Mouse (Mus musculus) forebrain, embryonic 15.5 days (tissue): Measurements from ENCODE around the gene Lypd6b. TPM values are rescaled to one million over a fixed set of nuclear protein-coding genes. Genes with fewer than 3 reads are reported as not detected.

Experiments used
- ATAC-seq: fragments of 200-750 bp; cut with Nextera tagmentation; replicated peaks from 2 replicates; pipeline ENCODE4 v1.8.0; 2017; ENCODE audit warnings: mild to moderate bottlenecking, moderate TSS enrichment, moderate library complexity
- H3K27ac ChIP-seq: fragments of 300-500 bp; sonication (generic); replicated peaks from 2 replicates; pipeline ENCODE4 v1.5.1; 2015; ENCODE audit warnings: mild to moderate bottlenecking, inconsistent platforms
- H3K27me3 ChIP-seq: fragments of 300-500 bp; sonication (generic); 2 replicates; pipeline ENCODE4 v1.6.1; 2015; ENCODE audit warnings: inconsistent platforms
- H3K36me3 ChIP-seq: fragments of 300-500 bp; sonication (generic); 2 replicates; pipeline ENCODE4 v1.6.1; 2015; ENCODE audit warnings: mild to moderate bottlenecking, inconsistent platforms
- H3K4me1 ChIP-seq: fragments of 300-500 bp; sonication (generic); 2 replicates; pipeline ENCODE4 v1.6.1; 2015; ENCODE audit warnings: inconsistent platforms
- H3K4me2 ChIP-seq: fragments of 300-500 bp; sonication (generic); replicated peaks from 2 replicates; pipeline ENCODE4 v1.6.1; 2015; ENCODE audit warnings: mild to moderate bottlenecking, inconsistent platforms
- H3K4me3 ChIP-seq: fragments of 300-500 bp; sonication (generic); 2 replicates; pipeline ENCODE4 v1.5.1; 2015; ENCODE audit warnings: mild to moderate bottlenecking, inconsistent platforms
- H3K9ac ChIP-seq: fragments of 300-500 bp; sonication (generic); replicated peaks from 2 replicates; pipeline ENCODE4 v1.6.1; 2015; ENCODE audit warnings: mild to moderate bottlenecking, inconsistent platforms
- H3K9me3 ChIP-seq: fragments of 300-500 bp; sonication (generic); 2 replicates; pipeline ENCODE4 v1.6.1; 2016; ENCODE audit warnings: inconsistent platforms
- WGBS: fragments of 180-500 bp; shearing (Covaris S2); methylation state at CpG from one replicate; pipeline ENCODE4 v1.1.7; 2015; ENCODE audit warnings: mixed read lengths; 5-methylcytosine and 5-hydroxymethylcytosine counted together
- polyA plus RNA-seq: library from polyadenylated mRNA; unstranded; fragments of >200 nt; fragmentation: Nextera tagmentation; extraction: Ambion mirVana; gene quantifications from 2 replicates; pipeline ENCODE4 v1.2.1, GENCODE M21; 2015

Gene Lypd6b
- polyA plus RNA-seq, 1 experiment from 2014 or later, result 11.3 TPM

DNA sequence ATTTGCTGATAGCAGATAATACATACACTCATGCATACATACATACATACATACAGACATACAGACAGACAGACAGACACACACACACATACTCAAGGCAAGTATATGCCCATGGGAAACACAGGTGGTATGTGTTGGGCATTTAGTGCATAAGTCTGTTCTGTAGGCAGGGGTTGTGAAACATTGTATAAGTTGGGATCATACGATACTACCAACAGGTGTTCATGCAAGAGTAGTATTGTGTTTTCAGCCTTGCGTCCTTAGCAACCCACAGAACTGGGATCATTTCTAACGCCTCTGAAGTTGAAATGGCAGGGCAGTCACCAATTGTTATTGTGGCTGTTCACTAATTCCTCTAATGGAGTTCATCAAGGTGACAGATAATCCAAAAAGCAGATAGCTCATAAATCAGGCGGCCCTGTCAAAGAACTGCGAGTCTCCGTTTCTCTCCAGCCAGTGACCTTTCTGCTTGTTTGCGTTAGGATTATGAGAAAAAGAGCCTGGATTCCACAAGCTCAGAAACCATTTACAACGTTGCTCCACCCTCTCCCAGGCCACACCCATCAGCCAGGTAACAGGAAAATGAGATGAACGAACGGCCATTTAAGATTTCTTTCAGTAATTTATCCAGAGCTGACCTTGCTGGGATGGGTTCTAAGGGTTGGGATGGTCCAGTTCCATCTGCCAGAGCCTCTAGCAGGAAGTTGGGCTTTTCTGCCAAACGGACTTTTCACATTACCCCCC, 72.9 kb downstream of the Lypd6b start:
- H3K4me1 ChIP-seq, result peaks cover 7% of the 10 kb centered on the region; the same call in 1 of the 2 replicates
- H3K9ac ChIP-seq, result no peak overlapping the region
- no peaks in the 10 kb centered on the region for H3K27me3 ChIP-seq
- H3K9me3 ChIP-seq, result no peaks in the 10 kb centered on the region
- H3K27ac ChIP-seq, result no peak overlapping the region
- no peak overlapping the region for H3K4me2 ChIP-seq
- H3K36me3 ChIP-seq, result no peaks in the 10 kb centered on the region
- WGBS, result 63% methylated on average over 11 of the region's 11 CpGs
- H3K4me3 ChIP-seq, result no peak overlapping the region
- ATAC-seq, result no peak

DNA sequence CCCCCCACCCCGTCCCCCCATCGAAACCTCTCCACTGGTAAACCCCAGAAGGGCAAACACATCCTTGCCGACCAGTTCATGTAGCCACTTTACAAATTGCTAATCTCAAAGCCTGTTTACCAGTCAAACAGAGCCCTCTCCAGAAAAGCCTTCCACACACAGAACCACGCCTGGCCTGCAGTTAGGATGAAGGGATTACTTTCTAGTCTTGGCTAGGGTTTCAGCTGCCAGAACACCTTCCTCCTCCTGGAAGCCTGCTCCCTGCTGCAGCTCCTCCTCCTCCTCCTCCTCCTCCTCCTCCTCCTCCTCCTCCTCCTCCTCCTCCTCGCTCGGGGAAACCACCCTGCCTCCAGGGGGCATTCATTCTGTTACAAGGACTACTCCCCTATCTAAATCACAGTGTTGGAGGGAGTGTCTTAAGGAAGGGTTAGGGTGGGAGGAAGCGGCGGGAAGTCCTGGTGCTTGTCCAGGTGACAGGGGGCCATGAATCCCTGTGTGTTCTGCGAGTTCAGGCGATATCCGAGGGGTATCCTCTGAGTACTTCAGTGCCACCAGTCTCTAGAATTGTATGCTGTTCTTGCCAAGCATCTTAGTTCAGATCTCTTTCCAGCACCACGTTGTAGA, 73.6 kb downstream of the Lypd6b start:
- WGBS, result 42% methylated on average over 10 of the region's 12 CpGs
- no peak for ATAC-seq

DNA sequence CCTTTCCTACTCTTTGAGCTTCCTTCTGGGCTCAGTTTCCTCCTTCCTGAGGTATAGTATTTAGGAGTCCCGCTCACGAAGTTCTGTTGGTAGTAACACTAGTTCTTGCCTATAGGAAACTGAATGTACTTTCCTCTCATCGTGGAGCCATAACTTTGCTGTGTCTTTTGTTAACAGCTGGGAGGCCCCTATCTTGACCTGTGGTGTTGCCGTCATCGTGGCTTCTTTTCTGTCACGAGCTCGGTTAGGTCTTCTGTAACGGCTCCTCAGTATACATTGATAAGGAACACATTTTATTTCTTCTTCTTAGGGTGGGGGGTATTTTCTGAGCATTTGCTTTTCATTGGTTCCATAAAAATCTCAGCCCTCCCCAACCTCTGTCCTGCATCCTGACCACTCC, 74.2 kb downstream of the Lypd6b start:
- WGBS, result 79% methylated on average over 8 of the region's 8 CpGs
- Histone ChIP-seq H3K27me3 (no peaks in the 10 kb centered on the region), H3K9me3 (no peaks in the 10 kb centered on the region), H3K4me3 (no peak overlapping the region), H3K27ac (no peak overlapping the region), H3K4me1 (0 out of 2 replicates have a peak, but pooled peaks cover under 1% of the 10 kb centered on the region), H3K9ac (no peak overlapping the region), H3K36me3 (no peaks in the 10 kb centered on the region), H3K4me2 (no peak overlapping the region)
- no peak for ATAC-seq

More for the DNA sequence above, 73.6 kb downstream of the Lypd6b start:
- H3K9ac ChIP-seq, result no peak overlapping the region
- no peaks in the 10 kb centered on the region for H3K36me3 ChIP-seq
- peaks cover 6% of the 10 kb centered on the region; the same call in 1 of the 2 replicates for H3K4me1 ChIP-seq
- H3K27me3 ChIP-seq, result no peaks in the 10 kb centered on the region
- H3K4me2 ChIP-seq, result no peak overlapping the region
- no peak overlapping the region for H3K4me3 ChIP-seq
- no peaks in the 10 kb centered on the region for H3K9me3 ChIP-seq
- no peak overlapping the region for H3K27ac ChIP-seq

DNA sequence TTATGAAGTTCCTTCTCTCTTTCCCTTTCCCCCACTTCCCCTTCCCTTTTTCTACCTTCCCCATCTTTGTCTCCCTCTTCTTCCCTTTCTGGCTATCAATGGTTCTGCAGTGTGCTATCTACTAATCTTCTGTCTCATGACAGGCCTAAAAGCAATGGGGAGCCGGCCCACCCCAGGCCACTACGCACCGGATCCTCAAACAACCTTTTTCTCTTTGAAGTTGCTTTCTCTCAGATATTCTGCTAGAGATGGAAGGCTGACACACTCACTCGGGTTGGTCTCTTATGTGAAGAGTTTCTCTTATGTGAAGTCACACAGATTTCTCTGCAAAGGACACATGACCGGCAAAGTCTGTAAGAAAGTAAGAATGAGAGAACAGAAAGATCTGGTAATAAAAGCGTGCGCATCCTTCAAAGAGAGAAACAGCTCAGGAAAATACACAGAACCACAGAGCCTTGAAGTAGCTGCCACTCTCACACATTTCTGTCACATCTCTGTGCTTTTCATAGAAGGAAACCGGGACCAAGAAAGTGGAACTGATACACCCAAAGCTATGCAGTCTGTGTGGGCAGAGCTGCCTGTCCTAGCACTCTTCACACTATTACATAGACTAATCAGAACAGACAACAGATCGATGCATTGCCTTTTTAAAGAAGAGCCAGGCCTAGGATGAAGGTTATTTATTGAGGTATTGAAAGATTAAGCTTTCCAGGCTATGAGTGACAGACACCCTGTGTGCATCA, 80.8 kb downstream of the Lypd6b start:
- no peak for ATAC-seq
- Histone ChIP-seq H3K27ac (peak overlapping the region; percentile 67; the same call in 1 of the 2 replicates), H3K4me2 (no peak overlapping the region), H3K4me3 (no peak overlapping the region), H3K27me3 (no peaks in the 10 kb centered on the region), H3K36me3 (no peaks in the 10 kb centered on the region), H3K9ac (no peak overlapping the region), H3K9me3 (no peaks in the 10 kb centered on the region), H3K4me1 (peaks cover 20% of the 10 kb centered on the region)
- 89% methylated on average over 9 of the region's 9 CpGs for whole genome bisulfite sequencing

DNA sequence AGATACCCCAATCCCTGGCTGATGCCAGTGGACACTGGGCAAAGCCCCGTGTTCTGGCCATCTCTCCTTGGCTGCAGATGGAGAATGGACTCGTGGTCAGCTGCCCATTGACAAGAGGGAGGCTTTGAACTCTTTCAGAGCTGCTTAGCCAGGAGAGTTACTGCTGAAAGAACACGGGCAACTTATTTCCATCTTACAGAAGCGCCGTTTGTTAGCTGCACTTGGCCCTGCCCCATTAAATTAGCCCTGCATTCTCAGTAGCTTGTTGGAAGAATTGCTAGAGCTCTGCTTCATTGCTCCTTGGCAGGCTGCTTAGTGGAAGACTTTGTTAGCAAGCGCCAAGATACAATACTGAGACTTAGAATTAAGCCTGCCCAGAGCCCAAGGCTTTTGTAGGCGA, 81.6 kb downstream of the Lypd6b start:
- peaks cover 20% of the 10 kb centered on the region for H3K4me1 ChIP-seq
- H3K4me2 ChIP-seq, result no peak overlapping the region
- 21% methylated on average over 7 of the region's 7 CpGs for WGBS
- no peaks in the 10 kb centered on the region for H3K9me3 ChIP-seq
- ATAC-seq, result peak; percentile 77; the same call in 1 of the 2 replicates
- H3K27ac ChIP-seq, result peak overlapping the region; percentile 67
- no peak overlapping the region for H3K9ac ChIP-seq
- no peaks in the 10 kb centered on the region for H3K36me3 ChIP-seq
- H3K4me3 ChIP-seq, result no peak overlapping the region
- no peaks in the 10 kb centered on the region for H3K27me3 ChIP-seq

DNA sequence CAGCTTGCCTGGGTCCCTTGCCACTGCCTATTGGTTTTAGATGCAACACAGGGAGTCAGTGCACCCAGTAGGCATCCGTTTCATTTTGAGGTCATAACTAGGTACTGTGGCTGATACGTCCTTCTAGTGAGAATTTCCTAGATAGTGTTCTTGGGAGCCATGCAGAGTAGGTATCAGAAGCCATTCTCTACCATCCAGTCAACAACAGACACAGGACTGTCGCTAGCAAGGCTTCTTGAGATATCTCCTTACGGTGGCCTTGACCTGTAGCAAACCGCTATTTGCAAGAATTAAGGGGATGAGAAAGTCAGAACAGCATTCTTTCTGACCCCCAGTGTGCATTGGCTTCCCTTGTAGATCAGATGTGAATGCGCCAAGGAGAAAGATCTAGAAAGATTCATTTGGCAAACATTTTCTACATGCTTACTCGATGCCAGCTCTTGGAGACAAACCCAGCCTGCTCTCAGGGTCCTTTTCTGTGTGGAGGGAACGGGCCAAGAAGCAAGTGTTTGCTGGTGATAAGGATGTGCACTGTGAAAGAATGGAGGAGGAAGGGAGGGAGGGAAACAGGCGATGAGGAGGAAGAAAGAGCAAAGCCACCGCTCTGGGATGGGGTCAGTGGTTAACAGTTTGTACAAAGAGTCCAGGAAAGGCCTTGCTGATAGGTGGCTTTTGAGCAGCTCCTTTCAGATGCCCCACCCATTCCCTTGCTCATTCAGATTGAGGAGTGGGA, 82.5 kb downstream of the Lypd6b start:
- Histone ChIP-seq H3K27me3 (no peaks in the 10 kb centered on the region), H3K4me2 (no peak overlapping the region), H3K4me3 (no peak overlapping the region), H3K4me1 (peaks cover 20% of the 10 kb centered on the region), H3K36me3 (no peaks in the 10 kb centered on the region), H3K9me3 (no peaks in the 10 kb centered on the region), H3K27ac (peak overlapping the region; percentile 67), H3K9ac (no peak overlapping the region)
- 84% methylated on average over 10 of the region's 10 CpGs for WGBS
- ATAC-seq, result no peak

DNA sequence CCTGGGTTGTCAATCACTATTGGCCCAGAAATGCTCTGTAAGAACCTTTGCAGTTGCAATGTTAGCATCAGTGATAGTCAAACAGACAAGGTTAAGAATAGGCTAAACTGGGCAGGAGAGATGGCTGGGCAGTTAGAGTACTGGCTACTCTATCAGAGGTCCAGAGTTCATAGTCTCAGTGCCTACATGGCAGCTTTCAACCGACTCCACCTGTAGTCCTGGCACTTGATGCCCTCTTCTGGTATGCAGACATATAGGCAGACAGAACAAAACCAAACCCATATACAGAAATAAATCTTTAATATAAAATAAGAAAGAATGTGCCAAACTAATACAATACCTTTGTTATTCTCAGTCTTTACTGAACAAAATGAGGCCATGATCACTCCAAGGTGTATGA, 83.5 kb downstream of the Lypd6b start:
- Histone ChIP-seq H3K9ac (no peak overlapping the region), H3K27ac (no peak overlapping the region), H3K27me3 (no peaks in the 10 kb centered on the region), H3K4me3 (no peak overlapping the region), H3K9me3 (no peaks in the 10 kb centered on the region), H3K4me2 (no peak overlapping the region), H3K36me3 (no peaks in the 10 kb centered on the region), H3K4me1 (peaks cover 20% of the 10 kb centered on the region)
- no peak for ATAC-seq
- 93% methylated on average over 1 of the region's 1 CpGs for WGBS

- no peak overlapping the region for H3K9ac ChIP-seq
- H3K27ac ChIP-seq, result no peak overlapping the region
- 62% methylated on average over 9 of the region's 9 CpGs for WGBS
- no peaks in the 10 kb centered on the region for H3K27me3 ChIP-seq
- H3K4me2 ChIP-seq, result no peak overlapping the region
- H3K36me3 ChIP-seq, result no peaks in the 10 kb centered on the region
- no peak for ATAC-seq
- no peak overlapping the region for H3K4me3 ChIP-seq
- peaks cover 10% of the 10 kb centered on the region; the same call in 1 of the 2 replicates for H3K4me1 ChIP-seq
- H3K9me3 ChIP-seq, result no peaks in the 10 kb centered on the region
Observed at GRCm38 (mm10) chr2:49880507-49880906, 93.0 kb downstream of the Lypd6b start.

DNA sequence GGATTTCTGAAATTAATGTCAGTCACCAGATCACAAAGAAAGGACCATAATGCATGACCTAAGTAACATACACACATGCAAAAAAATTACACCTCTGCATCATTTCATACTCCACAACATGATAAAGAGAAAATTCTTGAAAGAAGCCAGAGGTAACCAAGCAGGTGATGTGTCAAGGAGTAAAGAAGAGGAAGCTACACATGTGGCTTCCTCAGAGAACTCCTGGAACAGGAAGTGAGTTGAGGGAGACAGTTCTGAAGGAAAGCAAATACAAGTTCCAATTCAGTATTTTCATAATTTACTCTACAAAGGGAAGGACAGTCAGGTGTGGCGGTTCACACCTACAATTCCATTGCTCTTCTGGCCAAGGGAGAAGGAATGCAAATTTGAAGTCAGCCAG, 93.5 kb downstream of the Lypd6b start:
- Histone ChIP-seq H3K9ac (no peak overlapping the region), H3K9me3 (no peaks in the 10 kb centered on the region), H3K27ac (no peak overlapping the region), H3K36me3 (no peaks in the 10 kb centered on the region), H3K27me3 (no peaks in the 10 kb centered on the region), H3K4me1 (peaks cover 10% of the 10 kb centered on the region; the same call in 1 of the 2 replicates), H3K4me2 (no peak overlapping the region), H3K4me3 (no peak overlapping the region)
- no peak for ATAC-seq
- 96% methylated on average over 1 of the region's 1 CpGs for WGBS

GRCm38 (mm10) chr2:49882461-49882860, 95.0 kb downstream of the Lypd6b start:
- 86% methylated on average over 1 of the region's 1 CpGs for WGBS
- Histone ChIP-seq H3K4me2 (no peak overlapping the region), H3K27ac (no peak overlapping the region), H3K4me1 (peaks cover 10% of the 10 kb centered on the region; the same call in 1 of the 2 replicates), H3K36me3 (no peaks in the 10 kb centered on the region), H3K9ac (no peak overlapping the region), H3K4me3 (no peak overlapping the region), H3K9me3 (no peaks in the 10 kb centered on the region), H3K27me3 (no peaks in the 10 kb centered on the region)
- no peak for ATAC-seq

- Histone ChIP-seq H3K9me3 (no peaks in the 10 kb centered on the region), H3K27me3 (no peaks in the 10 kb centered on the region), H3K9ac (no peak overlapping the region), H3K4me1 (0 out of 2 replicates have a peak, but pooled peaks cover 5% of the 10 kb centered on the region), H3K4me3 (no peak overlapping the region), H3K36me3 (no peaks in the 10 kb centered on the region), H3K4me2 (no peak overlapping the region), H3K27ac (no peak overlapping the region)
- no peak for ATAC-seq
- WGBS, result 19% methylated on average over 3 of the region's 3 CpGs
Observed at GRCm38 (mm10) chr2:49883990-49884389, 96.5 kb downstream of the Lypd6b start.
